Mouse (Mus musculus) liver, adult 2 months (tissue): ENCODE results near the gene Calhm1.

Experiments
- CTCF ChIP-seq: fragments of 200-500 bp; IDR thresholded peaks from 2 replicates; pipeline ENCODE4 v1.5.1; 2011; ENCODE audit warnings: low read depth, low read length, control low read depth
- POLR2A ChIP-seq: fragments of 200-500 bp; IDR thresholded peaks from 2 replicates; pipeline ENCODE4 v1.6.1; 2011; ENCODE audit warnings: low read length, control low read depth; ENCODE audit not compliant: insufficient read depth; ENCODE audit errors: extremely low read depth

DNA sequence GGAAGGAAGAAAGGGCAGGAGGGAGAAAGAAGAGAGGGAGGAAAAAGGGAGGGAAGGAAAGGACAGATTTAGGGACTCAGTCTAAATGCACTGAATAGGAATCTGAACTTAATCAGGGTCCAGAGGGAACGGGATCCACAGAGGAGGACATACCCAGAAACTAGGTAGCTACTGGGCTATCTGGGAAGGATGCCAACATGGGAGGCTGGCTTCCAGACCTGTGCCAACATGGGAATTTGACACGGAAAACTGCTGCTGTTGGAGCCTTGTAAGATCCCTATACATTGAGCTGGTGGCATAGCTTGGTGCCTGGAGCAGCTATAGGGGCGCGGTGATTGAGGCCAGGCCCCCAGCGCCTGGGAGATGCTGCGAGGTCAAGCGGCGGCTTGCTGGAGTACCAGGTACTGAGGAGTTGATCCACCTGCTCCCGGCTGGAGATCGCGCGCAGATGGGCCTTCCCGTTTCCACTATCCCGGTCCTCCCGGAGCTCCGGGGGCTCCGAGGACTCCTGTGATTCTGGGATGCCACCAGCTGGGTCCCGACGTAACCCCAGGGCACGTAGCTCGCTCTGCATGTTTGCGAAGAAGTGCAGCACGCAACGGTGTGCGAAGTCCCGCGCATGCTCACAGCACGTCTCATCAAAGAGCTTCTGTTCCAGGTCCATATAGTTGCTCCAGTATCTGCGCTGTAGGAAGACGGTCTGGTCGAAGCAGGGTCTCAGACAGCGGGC, 7.4 kb upstream of the Calhm1 start:
- no peak for TF ChIP-seq CTCF
- no peak for TF ChIP-seq POLR2A
